Comparison of ENCODE assay signal across 9 mouse cellular contexts in the genomic region with DNA sequence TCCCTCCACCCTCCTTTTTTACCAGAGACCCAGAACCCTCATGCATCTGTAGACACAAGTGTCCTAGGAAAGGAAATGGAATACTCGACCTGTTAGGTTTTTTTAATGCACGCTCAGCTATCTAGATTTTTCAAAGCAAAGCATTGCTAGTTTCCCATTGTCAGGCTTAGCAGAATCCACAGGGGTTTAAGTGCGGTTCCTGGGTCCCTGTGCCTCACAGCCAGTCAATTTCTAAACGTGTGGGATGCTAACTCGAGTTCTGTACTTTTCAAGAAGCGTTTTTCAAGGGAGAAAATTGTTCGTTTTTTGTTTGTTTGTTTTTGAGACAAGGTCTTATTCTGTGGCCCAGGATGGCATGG. TPM values are rescaled to one million over a fixed set of nuclear protein-coding genes. Genes with fewer than 3 reads are reported as not detected.
A peak's percentile ranks its signal among the peaks of the same experiment; 100 is the strongest.
DNase-seq lines count a peak whose midpoint lies in the region; ATAC-seq and TF ChIP-seq lines count a peak whose summit lies in the region.
"Had no signal": no experiment of that assay in that cellular context is flagged by ENCODE, and none has a peak within 500 bp of the region (broad histone marks: within the 10 kb centered on the region; RNA-seq: fewer than 3 reads in every experiment).

No protein-coding gene starts in this region.

- 14% methylated on average over 7 of the region's 7 CpGs for WGBS in heart, postnatal 0 days
- WGBS in embryonic facial prominence, embryonic 11.5 days: 11% methylated on average over 7 of the region's 7 CpGs
- 7% methylated on average over 7 of the region's 7 CpGs for WGBS in hindbrain, embryonic 16.5 days
- 8% methylated on average over 7 of the region's 7 CpGs for WGBS in midbrain, embryonic 14.5 days

- TF ChIP-seq CTCF in heart, postnatal 0 days (IDR thresholded peaks at IDR 0.05; ENCODE audit: low read depth): no peak

- no peaks in the 10 kb centered on the region for H3K36me3 ChIP-seq in heart, postnatal 0 days (replicated peaks; ENCODE audit: control insufficient read depth, insufficient read depth, low read length)
- no peaks in the 10 kb centered on the region for H3K36me3 ChIP-seq in embryonic facial prominence, embryonic 11.5 days (replicated peaks; ENCODE audit: control insufficient read depth, insufficient read depth, low read depth, low read length)
- no peaks in the 10 kb centered on the region for H3K36me3 ChIP-seq in hindbrain, embryonic 16.5 days (ENCODE audit: control insufficient read depth, insufficient read depth, low read length)
- H3K36me3 ChIP-seq in midbrain, embryonic 14.5 days (ENCODE audit: control insufficient read depth, insufficient read depth, low read length): no peaks in the 10 kb centered on the region
- H3K36me3 ChIP-seq: G1E had no signal

- no peaks in the 10 kb centered on the region for H3K9me3 ChIP-seq in heart, postnatal 0 days (replicated peaks; ENCODE audit: control insufficient read depth, low read length)
- H3K9me3 ChIP-seq in embryonic facial prominence, embryonic 11.5 days (replicated peaks; ENCODE audit: control insufficient read depth, low read length): no peaks in the 10 kb centered on the region
- H3K9me3 ChIP-seq in hindbrain, embryonic 16.5 days (ENCODE audit: control insufficient read depth, low read length): no peaks in the 10 kb centered on the region
- no peaks in the 10 kb centered on the region for H3K9me3 ChIP-seq in midbrain, embryonic 14.5 days (ENCODE audit: control insufficient read depth, low read length)
- H3K9me3 ChIP-seq: G1E had no signal

- H3K9ac ChIP-seq in heart, postnatal 0 days (replicated peaks; ENCODE audit: low read depth, low read length): peak overlapping the region; percentile 57; the same call in 1 of the 2 replicates
- peak overlapping the region; percentile 75 for H3K9ac ChIP-seq in embryonic facial prominence, embryonic 11.5 days (replicated peaks; ENCODE audit: low read length)
- peak overlapping the region; percentile 82; the same call in 1 of the 2 replicates for H3K9ac ChIP-seq in hindbrain, embryonic 16.5 days (ENCODE audit: low read depth, low read length)
- peak overlapping the region; percentile 76; the same call in 1 of the 2 replicates for H3K9ac ChIP-seq in midbrain, embryonic 14.5 days (replicated peaks; ENCODE audit: low read length)

- no peak for TF ChIP-seq EP300 in heart, postnatal 0 days (IDR thresholded peaks at IDR 0.05; ENCODE audit: low read depth)

- intact Hi-C loops in heart, postnatal 14 days (cut with DNase I): no loop called here

- DNase-seq in heart, postnatal 0 days (ENCODE audit: low spot score): no peak
- DNase-seq in heart, postnatal 14 days: no peak
- DNase-seq in embryonic facial prominence, embryonic 11.5 days (ENCODE audit: low spot score): no peak
- no peak for DNase-seq in midbrain, embryonic 14.5 days
- no peak for DNase-seq in right cerebral cortex, postnatal 10 days (ENCODE audit: low spot score in 2 of 2)
- DNase-seq in cerebellum, adult 9-10 months: no peak
- DNase-seq in layer of hippocampus, adult 9-11 months: no peak

- no peak overlapping the region for H3K27ac ChIP-seq in heart, postnatal 0 days (ENCODE audit: low read depth)
- no peak overlapping the region for H3K27ac ChIP-seq in embryonic facial prominence, embryonic 11.5 days (replicated peaks; ENCODE audit: low read depth, low read length)
- no peak overlapping the region for H3K27ac ChIP-seq in hindbrain, embryonic 16.5 days (ENCODE audit: low read depth, low read length)
- H3K27ac ChIP-seq in midbrain, embryonic 14.5 days (replicated peaks; ENCODE audit: low read depth, low read length): no peak overlapping the region; the same call in 1 of the 2 replicates

- no peaks in the 10 kb centered on the region for H3K4me1 ChIP-seq in heart, postnatal 0 days (ENCODE audit: control insufficient read depth, insufficient read depth)
- H3K4me1 ChIP-seq in embryonic facial prominence, embryonic 11.5 days (ENCODE audit: control insufficient read depth, insufficient read depth, low read length): no peaks in the 10 kb centered on the region
- H3K4me1 ChIP-seq in hindbrain, embryonic 16.5 days (ENCODE audit: control insufficient read depth, insufficient read depth, low read depth, low read length): peaks cover 9% of the 10 kb centered on the region; the same call in 1 of the 2 replicates
- H3K4me1 ChIP-seq in midbrain, embryonic 14.5 days (ENCODE audit: control insufficient read depth, insufficient read depth, low read length): peaks cover 4% of the 10 kb centered on the region; the same call in 1 of the 2 replicates

- peak overlapping the region; percentile 60 for H3K4me3 ChIP-seq in heart, postnatal 0 days (ENCODE audit: low read depth, low read length)
- peak overlapping the region; percentile 66 for H3K4me3 ChIP-seq in embryonic facial prominence, embryonic 11.5 days (ENCODE audit: low read depth, low read length)
- peak overlapping the region; percentile 78 for H3K4me3 ChIP-seq in hindbrain, embryonic 16.5 days (ENCODE audit: low read length)
- peak overlapping the region; percentile 69 for H3K4me3 ChIP-seq in midbrain, embryonic 14.5 days (replicated peaks; ENCODE audit: low read depth, low read length)

- peak overlapping the region; percentile 74 for H3K4me2 ChIP-seq in heart, postnatal 0 days (ENCODE audit: low read depth, low read length)
- H3K4me2 ChIP-seq in embryonic facial prominence, embryonic 11.5 days (ENCODE audit: low read depth, low read length): peak overlapping the region; percentile 89
- peak overlapping the region; percentile 74 for H3K4me2 ChIP-seq in hindbrain, embryonic 16.5 days (ENCODE audit: low read length)
- H3K4me2 ChIP-seq in midbrain, embryonic 14.5 days (ENCODE audit: low read length): peak overlapping the region; percentile 67

- no peak for ATAC-seq in heart, postnatal 0 days (ENCODE audit: insufficient read depth, low read depth)
- ATAC-seq in embryonic facial prominence, embryonic 11.5 days (replicated peaks; ENCODE audit: insufficient number of reproducible peaks, low FRiP score, low TSS enrichment, low read depth): no peak
- ATAC-seq in hindbrain, embryonic 16.5 days: no peak; the same call in 1 of the 2 replicates
- no peak for ATAC-seq in midbrain, embryonic 14.5 days (ENCODE audit: low FRiP score, low TSS enrichment)

- H3K27me3 ChIP-seq in heart, postnatal 0 days (ENCODE audit: control insufficient read depth, insufficient read depth, low read length): no peaks in the 10 kb centered on the region
- peaks cover 11% of the 10 kb centered on the region for H3K27me3 ChIP-seq in embryonic facial prominence, embryonic 11.5 days (ENCODE audit: control insufficient read depth, insufficient read depth, low read length)
- no peaks in the 10 kb centered on the region for H3K27me3 ChIP-seq in hindbrain, embryonic 16.5 days (replicated peaks; ENCODE audit: control insufficient read depth, insufficient read depth, low read length)
- no peaks in the 10 kb centered on the region for H3K27me3 ChIP-seq in midbrain, embryonic 14.5 days (ENCODE audit: control insufficient read depth, insufficient read depth, low read length)

RNA-seq across cellular contexts. Expression of a gene that starts 0.3 kb away (rescaled TPM):
- 6.3 and 9.1 TPM in 2 replicates for total RNA-seq in heart, postnatal 0 days (2014; rRNA removed; ENCODE audit: low replicate concordance)
- 2.8 and 3.5 TPM in 2 replicates for polyA plus RNA-seq in heart, postnatal 0 days (2015; fragmentation: Nextera tagmentation; extraction: Ambion mirVana)
- total RNA-seq in heart, postnatal 14 days (2021): 1 to 10 TPM; 7.5 to 8.9 TPM
- 4.2 and 5.5 TPM in 2 replicates for polyA plus RNA-seq in embryonic facial prominence, embryonic 11.5 days (2014; fragmentation: Nextera tagmentation; extraction: Ambion mirVana)
- 11.3 and 14.6 TPM in 2 replicates for polyA plus RNA-seq in hindbrain, embryonic 16.5 days (2015; fragmentation: Nextera tagmentation; extraction: Ambion mirVana)
- polyA plus RNA-seq in midbrain, embryonic 14.5 days (2014; fragmentation: Nextera tagmentation; extraction: Ambion mirVana): 7.8 and 8.4 TPM in 2 replicates
- polyA plus RNA-seq: G1E had no signal
